Mouse (Mus musculus): Measurements from ENCODE around the gene Dlgap1.
A peak's percentile ranks its signal among the peaks of the same experiment; 100 is the strongest.
"Not testable (repeated sequence)": the region's sequence is repeated elsewhere in the genome, so short reads cannot be mapped to it uniquely, and the experiment has no call there.

The Dlgap1 gene

GRCm38 (mm10) chr17:70527101-70527500 is 558.2 kb downstream of the Dlgap1 start:
- peak in 1 of 2 experiments; percentile 12 for DNase-seq (ENCODE audit: low spot score in 2 of 2)

GRCm38 (mm10) chr17:70528196-70529187 is 559.6 kb downstream of the Dlgap1 start:
- DNase-seq (ENCODE audit: low spot score in 2 of 2), result no peak

GRCm38 (mm10) chr17:70534321-70534720 is 565.4 kb downstream of the Dlgap1 start:
- no peak for DNase-seq (ENCODE audit: low spot score in 2 of 2)

GRCm38 (mm10) chr17:70541816-70542215 is 572.9 kb downstream of the Dlgap1 start:
- DNase-seq (ENCODE audit: low spot score in 2 of 2), result no peak

- DNase-seq (ENCODE audit: low spot score in 2 of 2), result no peak
Measured at GRCm38 (mm10) chr17:70550793-70551192, 581.9 kb downstream of the Dlgap1 start.

GRCm38 (mm10) chr17:70561547-70561946 is 592.7 kb downstream of the Dlgap1 start:
- DNase-seq (ENCODE audit: low spot score in 2 of 2), result no peak

- DNase-seq (ENCODE audit: low spot score in 2 of 2), result no peak
Measured at GRCm38 (mm10) chr17:70570848-70571247, 602.0 kb downstream of the Dlgap1 start.

GRCm38 (mm10) chr17:70583042-70583441 is 614.2 kb downstream of the Dlgap1 start:
- no peak for DNase-seq (ENCODE audit: low spot score in 2 of 2)

- no peak for DNase-seq (ENCODE audit: low spot score in 2 of 2)
Measured at GRCm38 (mm10) chr17:70586735-70587425, 618.0 kb downstream of the Dlgap1 start.

GRCm38 (mm10) chr17:70587975-70588630 is 619.2 kb downstream of the Dlgap1 start:
- not testable (repeated sequence) for DNase-seq (ENCODE audit: low spot score in 2 of 2)

GRCm38 (mm10) chr17:70588691-70589090 is 619.8 kb downstream of the Dlgap1 start:
- no peak for DNase-seq (ENCODE audit: low spot score in 2 of 2)

- no peak for DNase-seq (ENCODE audit: low spot score in 2 of 2)
Measured at GRCm38 (mm10) chr17:70589140-70589539, 620.3 kb downstream of the Dlgap1 start.

- DNase-seq (ENCODE audit: low spot score in 2 of 2), result no peak
Measured at GRCm38 (mm10) chr17:70590506-70590905, 621.6 kb downstream of the Dlgap1 start.

GRCm38 (mm10) chr17:70594277-70594676 is 625.4 kb downstream of the Dlgap1 start:
- DNase-seq (ENCODE audit: low spot score in 2 of 2), result no peak

GRCm38 (mm10) chr17:70596326-70596725 is 627.5 kb downstream of the Dlgap1 start:
- DNase-seq (ENCODE audit: low spot score in 2 of 2), result no peak

GRCm38 (mm10) chr17:70600462-70600861 is 631.6 kb downstream of the Dlgap1 start:
- no peak for DNase-seq (ENCODE audit: low spot score in 2 of 2)

GRCm38 (mm10) chr17:70602051-70602450 is 633.2 kb downstream of the Dlgap1 start:
- DNase-seq (ENCODE audit: low spot score in 2 of 2), result no peak

GRCm38 (mm10) chr17:70605659-70606058 is 636.8 kb downstream of the Dlgap1 start:
- DNase-seq (ENCODE audit: low spot score in 2 of 2), result no peak

- no peak for DNase-seq (ENCODE audit: low spot score in 2 of 2)
Measured at GRCm38 (mm10) chr17:70612171-70612570, 643.3 kb downstream of the Dlgap1 start.

- DNase-seq (ENCODE audit: low spot score in 2 of 2), result no peak
Measured at GRCm38 (mm10) chr17:70613897-70614296, 645.0 kb downstream of the Dlgap1 start.

- no peak for DNase-seq (ENCODE audit: low spot score in 2 of 2)
Measured at GRCm38 (mm10) chr17:70614407-70615060, 645.7 kb downstream of the Dlgap1 start.

- no peak for DNase-seq (ENCODE audit: low spot score in 2 of 2)
Measured at GRCm38 (mm10) chr17:70622493-70622892, 653.6 kb downstream of the Dlgap1 start.
